Comparison of ENCODE assay signal across 22 mouse cellular contexts in genomic region chr11:67728726-67729125, GRCm38 (mm10). TPM values are rescaled to one million over a fixed set of nuclear protein-coding genes. Genes with fewer than 3 reads are reported as not detected.
"Had no signal": no experiment of that assay in that cellular context is flagged by ENCODE, and none has a peak within 500 bp of the region (broad histone marks: within the 10 kb centered on the region; RNA-seq: fewer than 3 reads in every experiment).

No protein-coding gene starts in this region.

- DNase-seq: forebrain, postnatal 0 days; heart, adult 2 months; heart, postnatal 14 days; heart, postnatal 36 days; kidney, adult 11 months; kidney, adult 2 months; kidney, adult 9 months; kidney, postnatal 14 days; kidney, postnatal 36 days; layer of hippocampus, adult 9-11 months; layer of hippocampus, postnatal 36 days; left cerebral cortex, postnatal 4 days had no signal

RNA-seq across cellular contexts. Expression of gene Rcvrn, which starts 33.6 kb away (rescaled TPM):
- total RNA-seq: heart, adult 2 months; heart, postnatal 14 days; heart, postnatal 36 days; hematopoietic stem cell, adult 5-6 weeks; hindbrain, postnatal 0 days; liver, adult 2 months had no signal

RNA-seq across cellular contexts. Expression of gene Glp2r, which starts 42.2 kb away (rescaled TPM):
- total RNA-seq: heart, adult 2 months; heart, postnatal 14 days; heart, postnatal 36 days; hematopoietic stem cell, adult 5-6 weeks; hindbrain, postnatal 0 days had no signal

RNA-seq across cellular contexts. Expression of gene Gsg1l2, which starts 45.7 kb away (rescaled TPM):
- total RNA-seq: forebrain, postnatal 0 days; heart, adult 2 months; heart, postnatal 14 days; heart, postnatal 36 days; hematopoietic stem cell, adult 5-6 weeks; hindbrain, postnatal 0 days; layer of hippocampus, adult 18-20 months; layer of hippocampus, adult 8-10 months; layer of hippocampus, postnatal 14 days; layer of hippocampus, postnatal 36 days; left cerebral cortex, adult 18-20 months; left cerebral cortex, adult 8-10 months; left cerebral cortex, postnatal 10 days; left cerebral cortex, postnatal 25 days; left cerebral cortex, postnatal 4 days; liver, adult 2 months had no signal
